Mouse (Mus musculus): ENCODE measurements around the gene Kars.

The Kars gene

DNA sequence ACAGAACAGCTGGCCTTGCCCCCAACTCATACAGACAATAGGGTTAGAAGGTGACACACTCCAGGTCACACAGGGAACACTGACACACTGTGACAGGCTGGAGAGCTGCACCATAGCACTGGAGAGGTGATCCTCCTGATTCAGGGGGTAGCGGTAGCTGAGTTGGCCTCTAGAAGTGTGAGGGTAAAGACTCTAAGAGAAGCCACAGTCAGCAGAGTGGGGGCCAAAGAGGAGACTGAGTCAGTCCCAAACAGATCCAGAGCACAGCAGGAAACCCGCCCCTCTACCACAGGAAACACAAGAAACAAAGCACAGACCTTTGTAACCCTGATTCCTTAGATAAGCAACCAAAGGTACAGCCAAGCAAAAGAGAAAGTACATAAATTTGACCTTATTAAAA lies 34.8 kb downstream of the Kars start:
- DNase-seq: no peak

DNA sequence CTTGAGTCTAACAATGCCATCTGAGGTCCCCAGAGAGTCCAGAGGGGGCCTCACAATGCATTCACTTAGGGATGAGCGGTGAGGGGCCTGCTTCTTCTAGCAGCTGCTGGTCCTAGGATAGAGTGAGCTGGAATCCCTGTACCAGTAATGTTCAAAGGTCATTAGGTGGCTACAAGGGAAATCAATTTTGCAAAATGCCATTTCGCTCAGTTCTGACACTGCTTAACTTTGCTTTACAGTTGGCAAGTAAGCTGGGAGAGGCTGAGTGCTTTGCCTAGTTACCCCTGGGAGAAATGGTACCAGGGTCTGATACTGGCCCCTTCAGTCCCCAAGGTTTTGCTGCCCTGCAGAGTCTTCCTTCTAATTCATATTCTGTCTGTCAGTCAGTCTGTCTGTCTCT lies 35.4 kb downstream of the Kars start:
- DNase-seq: no peak

DNA sequence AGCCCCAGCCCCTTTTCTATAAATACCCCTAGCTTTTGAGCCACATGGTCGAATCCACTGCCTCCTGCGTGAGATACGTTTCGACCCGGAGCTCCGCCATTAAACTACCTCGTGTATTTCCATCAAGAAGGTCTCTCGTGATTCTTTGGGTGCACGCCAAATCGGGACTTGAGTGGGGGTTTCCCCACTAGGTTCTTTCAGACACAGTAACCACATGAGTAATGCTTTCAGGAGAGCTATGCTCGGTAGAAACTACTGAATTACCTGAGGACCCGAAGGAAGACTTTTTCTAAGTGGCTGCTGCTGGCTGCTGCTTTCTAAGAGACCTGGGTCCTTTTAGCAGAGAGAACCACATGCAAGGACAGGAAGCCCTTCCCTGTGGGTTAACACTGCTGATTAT lies 37.0 kb downstream of the Kars start:
- no peak for DNase-seq

DNA sequence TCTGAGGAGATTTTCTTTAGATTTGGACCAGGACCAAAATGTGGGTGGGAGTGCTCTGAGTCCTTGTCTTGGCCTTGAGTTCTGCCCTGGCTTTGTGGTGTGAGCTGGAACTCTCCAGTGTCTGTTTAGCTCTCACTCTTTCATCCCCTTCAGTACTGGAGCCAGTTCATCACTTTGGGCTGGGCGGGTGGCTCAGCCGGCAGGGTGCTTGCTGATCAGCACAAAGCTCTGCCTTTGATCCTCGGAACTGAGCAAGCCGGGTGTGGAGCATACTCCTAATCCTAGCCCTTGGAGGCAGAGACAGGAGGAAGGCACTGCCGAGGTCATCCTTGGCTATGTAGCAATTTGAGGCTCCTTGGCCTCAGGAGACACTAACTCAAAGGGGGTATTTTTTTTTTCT lies 42.1 kb downstream of the Kars start:
- no peak for DNase-seq

DNA sequence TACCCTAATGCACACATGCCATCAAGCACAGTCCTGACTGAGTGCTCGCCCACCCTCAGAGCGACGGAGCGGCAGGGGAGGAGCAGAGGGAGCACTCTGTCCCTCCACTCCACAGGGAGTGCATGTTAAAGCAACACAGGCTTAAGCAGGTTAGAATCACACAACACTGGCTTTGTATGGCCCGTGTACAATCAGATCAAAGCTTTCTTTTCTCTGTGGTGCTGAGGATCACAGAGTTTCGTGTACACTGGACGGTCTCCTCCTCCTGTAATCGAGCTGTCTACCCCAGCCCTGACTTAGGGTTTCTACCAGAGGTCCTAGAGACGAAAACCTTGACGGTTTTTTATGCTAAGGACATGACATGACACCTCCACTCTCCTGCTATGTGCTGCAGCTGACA lies 42.6 kb downstream of the Kars start:
- DNase-seq: no peak

DNA sequence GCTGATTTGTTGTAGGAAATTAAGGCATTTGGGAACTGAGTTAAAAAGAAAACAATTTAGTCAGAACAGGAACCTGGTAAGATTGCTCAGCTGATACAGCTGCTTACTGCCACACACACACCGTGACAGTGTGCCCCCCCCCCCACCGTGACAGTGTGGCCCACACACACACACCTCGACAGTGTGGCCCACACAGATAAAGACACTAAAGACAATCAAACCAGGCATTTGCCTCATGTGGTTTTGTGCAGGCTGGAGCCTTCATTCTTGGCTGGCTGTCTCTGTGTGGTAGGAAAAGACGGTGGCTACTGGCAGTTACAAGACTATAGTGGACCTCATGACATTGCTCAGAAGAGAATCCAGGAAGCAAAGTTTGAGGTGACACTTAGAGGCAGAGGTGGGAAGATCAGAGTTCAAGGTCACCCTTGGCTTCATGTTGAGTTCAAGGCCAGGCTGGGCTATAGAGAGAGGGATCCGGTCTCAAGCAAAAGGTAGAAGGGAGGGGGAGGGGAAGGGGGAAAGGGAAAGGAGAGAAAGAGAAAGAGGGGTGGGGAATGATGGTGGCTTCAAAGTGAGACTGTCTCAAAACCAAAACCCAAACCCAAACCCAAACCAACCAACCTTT lies 43.8 kb downstream of the Kars start:
- DNase-seq: no peak

DNA sequence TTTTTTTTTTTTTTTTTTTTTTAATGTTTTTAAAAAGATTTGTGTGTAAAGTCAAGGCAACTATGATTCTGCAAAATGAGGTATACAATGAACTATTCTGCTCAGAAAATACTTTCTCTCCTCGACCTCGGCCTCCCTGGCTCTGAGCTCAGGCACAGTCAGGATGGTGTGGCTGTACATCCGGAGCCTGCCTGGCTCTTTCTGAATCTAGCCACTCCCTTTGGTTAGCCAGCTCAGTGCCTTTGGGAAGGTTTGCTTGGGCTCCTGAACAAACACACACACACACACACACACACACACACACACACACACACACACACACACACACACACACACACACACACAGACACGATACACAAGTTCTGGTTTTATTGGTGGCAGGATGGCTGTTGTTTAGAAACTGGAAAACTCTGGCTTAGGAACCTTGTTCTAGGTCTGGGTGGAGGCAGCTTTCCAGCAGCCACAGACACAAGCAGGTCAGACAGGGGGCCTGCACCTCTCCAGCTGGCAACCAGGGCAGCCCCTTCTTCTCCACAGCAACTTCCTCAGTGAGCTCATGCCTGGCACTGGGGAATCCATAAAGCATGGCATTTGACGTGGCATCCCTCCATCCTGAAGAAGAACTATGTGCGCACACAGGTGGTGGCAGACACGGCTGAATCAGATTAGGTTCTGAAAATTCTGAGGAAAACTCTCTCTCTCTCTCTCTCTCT lies 46.1 kb downstream of the Kars start:
- no peak for DNase-seq

DNA sequence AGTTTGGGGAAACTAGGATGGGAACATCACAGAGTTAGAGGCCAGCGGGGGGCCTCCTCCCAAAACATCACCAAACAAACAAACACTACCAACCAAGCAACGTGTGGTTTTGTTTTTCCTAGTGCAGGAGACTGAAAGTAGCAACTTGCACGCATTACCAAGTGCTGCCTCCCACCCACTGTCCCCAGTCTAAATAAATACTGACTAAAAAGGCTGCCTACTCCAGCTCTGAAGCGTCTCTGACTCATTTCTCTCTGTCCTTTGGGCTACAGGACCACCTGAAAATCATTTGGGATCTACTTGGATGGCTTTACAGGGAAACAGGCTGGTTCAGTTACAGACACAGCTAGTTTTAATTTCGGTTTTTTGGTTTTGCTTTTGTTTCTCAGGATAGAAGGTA lies 46.8 kb downstream of the Kars start:
- no peak for DNase-seq

DNA sequence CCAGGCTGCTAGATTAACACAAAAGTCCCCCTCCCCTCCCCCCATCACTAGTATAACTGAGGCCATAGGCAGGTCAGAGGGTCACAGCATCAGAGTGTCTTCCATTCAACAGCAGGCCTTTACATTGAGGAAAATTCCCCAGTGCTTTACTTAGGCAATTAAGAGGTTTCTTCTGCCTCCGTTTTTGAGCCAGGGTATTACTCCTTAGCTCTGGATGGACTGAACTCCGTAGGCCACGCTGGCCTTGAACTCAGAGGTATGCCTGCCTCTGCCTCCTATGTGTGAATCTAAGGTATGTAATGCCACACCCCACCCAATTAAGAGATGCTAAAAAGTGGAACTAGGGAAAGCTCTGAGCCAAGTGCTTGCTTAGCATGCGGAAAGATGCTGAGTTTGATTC lies 47.6 kb downstream of the Kars start:
- no peak for DNase-seq

DNA sequence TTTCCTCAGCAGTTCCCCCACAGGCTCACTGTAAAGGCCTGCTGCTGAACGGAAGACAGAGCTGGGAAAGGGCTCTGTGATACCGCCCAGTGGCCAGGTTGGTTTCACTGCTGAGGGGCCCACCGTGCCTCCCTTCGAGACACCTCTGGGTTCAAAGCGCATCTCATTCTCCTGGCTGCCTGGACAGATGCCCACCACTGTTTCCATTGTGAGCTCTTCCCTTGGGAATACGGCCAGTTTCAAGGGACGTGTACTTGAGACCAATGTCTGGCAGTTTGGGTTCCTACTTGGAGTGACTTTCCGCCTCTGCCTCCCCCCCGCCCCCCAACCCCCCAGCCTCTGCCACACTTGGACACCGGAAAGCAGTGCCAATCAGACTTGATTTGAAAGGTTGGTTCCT lies 48.0 kb downstream of the Kars start:
- no peak for DNase-seq

DNA sequence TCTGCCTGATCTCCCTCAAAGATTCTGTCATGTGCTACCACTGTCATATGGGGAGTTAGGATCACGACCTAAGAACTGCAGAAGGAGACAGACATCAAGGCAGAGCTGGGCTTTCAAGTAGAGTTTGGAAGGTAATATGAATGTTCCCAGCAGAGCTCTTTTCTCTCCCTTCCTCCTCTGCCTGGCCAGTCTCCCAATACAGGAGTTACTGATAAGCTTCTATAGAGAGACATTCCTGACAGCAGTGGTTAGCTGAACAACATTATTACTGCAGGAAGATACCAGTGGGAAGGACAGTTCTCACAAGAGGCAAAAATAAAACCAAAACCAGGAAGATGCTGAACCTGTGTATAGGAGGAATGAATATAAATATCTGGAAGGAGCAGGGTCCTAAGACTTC lies 48.5 kb downstream of the Kars start:
- no peak for DNase-seq

DNA sequence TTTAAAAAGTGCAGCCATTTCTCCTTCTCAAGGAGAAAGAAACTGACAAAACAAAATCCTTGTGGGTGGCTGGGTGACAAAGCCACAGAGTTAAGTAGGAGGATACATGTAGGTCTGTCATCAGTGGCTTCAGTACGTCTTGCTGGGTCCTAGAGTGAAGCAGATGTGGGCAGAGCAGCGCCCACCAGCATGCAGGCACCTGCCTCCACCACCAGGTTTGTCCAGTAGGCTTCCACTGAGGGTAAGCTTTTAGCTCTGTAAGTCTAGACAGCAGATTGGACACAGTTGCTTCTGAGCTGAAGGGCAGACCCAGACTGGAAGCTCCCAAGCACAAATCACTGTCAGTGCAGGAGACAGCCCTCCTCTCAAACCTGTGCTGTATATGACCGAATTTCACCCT lies 49.8 kb downstream of the Kars start:
- no peak for DNase-seq

DNA sequence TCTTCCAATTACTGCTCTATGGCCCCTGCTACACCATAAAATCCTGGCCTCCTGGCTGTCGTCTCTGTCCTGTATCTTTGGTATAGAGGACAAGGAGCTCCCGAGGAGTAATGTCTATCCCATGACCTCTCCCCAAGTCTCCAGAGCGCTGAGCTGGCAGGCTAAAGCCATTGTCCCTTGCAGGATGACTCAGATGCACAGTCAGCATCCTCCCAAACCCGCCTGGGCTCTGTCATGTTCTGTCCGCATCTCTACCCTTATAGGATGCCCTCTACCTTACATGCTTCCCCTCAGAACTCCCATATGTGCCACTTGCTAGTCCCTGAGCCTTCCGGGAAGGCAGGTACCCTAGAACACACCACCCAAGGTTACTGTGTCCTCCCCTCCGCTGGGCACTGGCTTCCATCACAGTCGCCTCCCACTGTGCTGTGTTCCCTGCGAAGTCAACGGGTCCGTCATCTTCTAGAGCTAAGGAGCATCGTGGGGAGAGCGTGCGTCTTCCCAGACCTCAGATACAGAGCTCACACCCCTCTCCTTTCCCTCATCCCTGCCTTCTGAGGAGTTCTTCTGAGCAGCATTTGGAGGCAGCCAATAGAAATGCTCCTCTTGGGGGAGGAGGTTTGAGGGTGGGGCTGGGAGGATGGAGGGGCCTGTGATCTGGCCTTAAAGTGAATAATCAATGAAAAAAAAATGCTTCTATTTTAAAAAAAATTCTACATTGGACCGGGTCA lies 50.4 kb downstream of the Kars start:
- no peak for DNase-seq

DNA sequence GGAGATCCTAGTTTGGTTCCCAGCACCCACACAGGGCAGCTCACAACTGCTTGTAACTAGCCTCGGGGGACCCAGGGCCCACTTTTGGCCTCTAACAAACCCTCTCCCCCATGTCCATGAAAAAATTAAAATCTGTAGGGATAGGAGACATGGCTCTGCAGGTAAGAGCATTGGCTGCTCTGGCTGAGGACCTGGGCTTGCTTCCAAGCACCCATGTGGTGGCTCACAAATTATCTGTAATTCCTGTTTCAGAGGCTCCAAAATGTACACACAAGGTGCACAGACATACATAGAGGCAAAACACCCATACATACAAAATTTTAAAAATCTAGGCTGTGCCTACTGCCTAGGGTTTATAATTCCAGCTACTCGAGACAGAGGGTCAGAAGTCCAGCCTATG lies 53.9 kb downstream of the Kars start:
- no peak for DNase-seq

DNA sequence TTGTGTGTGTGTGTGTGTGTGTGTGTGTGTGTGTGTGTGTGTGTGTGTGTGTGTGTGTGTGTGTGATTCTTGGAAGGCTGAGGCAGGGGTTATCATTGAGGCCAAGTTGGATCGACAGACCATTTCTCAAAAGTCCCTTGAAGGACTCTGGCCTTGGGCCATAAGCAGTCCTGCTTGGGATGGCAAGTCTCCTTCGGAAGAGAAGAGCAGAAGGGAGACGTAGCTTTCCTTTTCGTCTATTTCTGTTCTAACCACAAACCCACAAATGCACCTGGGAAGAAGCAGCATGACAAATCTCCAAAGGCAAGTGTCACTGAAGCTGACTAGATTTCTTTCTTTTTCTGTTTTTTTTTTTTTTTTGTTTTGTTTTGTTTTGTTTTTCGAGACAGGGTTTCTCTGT lies 55.2 kb downstream of the Kars start:
- no peak for DNase-seq

DNA sequence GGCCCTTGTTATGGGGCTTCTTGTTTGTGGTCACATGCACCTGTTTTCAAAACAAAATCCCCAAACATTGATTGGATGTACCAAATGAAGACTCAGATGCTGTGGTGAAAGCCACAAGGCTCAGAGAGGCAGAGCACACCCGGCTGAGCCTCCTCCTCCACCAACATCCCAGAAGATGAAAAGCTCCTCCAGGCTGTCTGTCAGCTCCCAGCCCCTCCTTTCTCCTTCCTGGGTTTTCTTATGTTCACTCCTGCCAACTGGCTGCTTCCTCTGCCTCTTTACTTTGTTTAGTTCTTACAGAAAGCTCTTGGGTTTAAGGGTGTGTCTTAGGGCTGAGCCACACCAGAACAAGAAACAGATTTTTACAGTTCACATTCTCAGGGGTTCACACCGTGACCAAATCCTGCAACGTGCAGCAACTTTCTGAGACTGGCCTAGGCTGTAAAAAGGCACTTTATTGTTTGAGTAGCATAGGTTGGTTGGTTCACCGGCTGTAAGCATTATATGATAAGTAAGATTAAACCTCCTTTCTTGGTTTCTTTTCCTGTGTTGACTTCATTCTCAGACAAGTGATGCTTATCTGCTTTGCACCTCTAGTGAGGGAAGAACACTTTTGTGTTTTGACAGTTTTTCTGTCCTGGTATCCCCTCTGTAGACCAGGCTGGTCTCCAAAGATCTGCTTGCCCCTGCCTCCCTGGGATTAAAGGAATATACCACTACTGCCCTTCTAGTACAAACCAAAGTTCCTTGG lies 56.1 kb downstream of the Kars start:
- no peak for DNase-seq

DNA sequence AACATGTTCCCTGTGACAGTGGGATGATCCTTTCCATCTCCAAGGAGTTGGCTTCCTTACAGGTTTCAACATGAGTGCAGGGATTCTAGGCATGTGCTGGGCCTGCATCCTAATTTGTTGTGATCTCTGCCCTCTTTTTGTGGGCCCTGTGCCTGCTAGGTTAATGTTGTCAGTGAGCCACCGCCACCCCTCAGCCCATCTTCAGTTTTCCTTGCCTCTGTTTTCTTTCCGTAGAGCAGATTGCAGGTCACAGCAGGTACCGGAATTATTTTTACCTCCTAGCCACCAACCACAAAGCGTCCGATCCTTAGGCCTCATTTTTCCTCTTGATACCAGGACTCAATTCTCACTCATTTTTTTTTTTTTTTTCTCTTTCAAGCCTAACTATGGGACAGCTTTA lies 59.2 kb downstream of the Kars start:
- DNase-seq: peak; percentile 78

DNA sequence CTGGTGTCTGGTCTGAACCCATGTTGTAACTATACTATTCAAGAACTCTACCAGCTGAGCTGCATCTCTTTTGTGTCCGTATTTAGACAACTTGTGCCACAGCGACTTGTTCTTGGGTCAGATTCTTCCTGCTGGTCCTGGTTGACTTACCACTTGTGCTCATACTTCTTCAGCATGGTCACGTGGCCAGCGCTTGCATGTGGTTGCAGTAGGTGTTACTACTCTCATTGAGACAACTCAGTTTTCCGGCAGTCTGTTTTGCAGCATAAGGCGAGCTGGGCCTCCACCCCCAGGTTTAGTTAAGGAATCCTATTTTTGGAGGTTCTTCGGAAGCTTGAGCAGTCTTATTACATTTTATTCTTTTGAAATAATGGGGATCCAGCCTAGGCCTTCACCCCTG lies 59.8 kb downstream of the Kars start:
- no peak for DNase-seq

DNA sequence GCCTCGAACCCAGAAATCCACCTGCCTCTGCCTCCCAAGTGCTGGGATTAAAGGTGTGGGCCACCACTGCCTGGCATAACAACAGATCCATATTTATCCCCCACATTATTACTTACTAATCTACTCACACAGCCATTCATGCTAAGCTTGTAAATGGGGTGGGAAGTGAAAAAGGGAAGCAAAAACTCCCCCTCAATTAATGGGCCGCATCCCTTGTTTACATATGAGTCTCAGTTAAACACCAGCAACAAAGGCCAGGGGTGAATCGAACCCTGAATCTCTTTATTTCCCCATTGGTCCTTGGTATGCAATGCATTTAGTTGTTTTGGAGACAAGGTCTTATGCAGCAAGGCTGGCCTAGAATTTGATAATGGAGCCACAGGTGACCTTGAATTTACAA lies 60.3 kb downstream of the Kars start:
- DNase-seq: no peak

DNA sequence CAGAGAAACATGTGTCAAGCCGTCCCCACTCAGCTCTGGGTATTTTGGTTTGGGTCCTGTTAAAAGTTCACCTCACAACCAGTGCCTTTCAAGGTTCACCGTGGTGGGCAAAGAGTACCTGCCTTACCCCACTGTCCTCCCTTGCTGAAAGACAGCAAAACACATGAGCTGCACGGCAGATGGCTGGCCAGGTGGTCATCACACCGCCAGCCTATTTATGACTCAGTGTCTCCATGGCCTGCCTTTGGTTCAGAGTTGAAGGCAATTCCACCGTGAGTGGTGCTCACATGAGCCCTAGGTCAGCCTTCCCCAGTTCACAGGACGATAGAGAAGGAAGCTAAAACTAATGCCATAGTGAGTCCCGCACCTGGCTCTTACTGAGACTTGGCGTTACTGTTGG lies 63.2 kb downstream of the Kars start:
- DNase-seq: peak; percentile 61

DNA sequence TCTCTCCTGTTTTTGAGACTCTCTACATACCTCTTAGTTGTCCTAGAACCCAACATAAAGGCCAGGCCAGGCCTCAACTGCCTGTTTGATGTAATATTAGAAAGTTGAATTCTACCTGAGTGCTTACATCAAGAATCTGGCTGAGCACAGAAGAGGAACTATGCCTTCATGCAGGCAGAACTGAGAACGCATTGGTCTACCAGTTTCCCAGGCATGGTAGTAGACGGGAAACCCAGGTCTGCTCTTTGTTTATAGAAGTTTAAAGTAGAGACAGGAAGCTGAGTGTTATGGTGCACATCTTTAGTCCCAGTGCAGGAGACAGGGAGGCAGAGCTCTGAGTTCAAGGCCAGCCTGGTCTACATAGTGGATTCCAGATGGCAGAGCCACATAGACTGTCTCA lies 64.0 kb downstream of the Kars start:
- DNase-seq: no peak

DNA sequence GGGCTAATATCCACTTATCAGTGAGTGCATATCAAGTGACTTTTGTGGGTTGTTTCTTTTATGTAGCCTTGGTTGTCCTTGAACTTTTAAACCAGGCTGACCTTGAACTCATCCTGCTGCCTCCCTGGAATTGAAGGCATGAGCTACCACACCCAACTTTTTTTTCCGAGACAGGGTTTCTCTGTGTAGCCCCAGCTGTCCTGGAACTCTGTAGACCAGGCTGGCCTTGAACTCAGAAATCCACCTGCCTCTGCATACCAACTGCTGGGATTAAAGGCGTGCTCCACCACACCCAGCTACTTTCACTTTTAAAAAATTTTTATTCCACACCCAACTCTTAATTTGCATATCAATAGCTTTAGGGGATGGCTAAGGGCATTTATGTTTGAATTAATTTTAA lies 67.6 kb downstream of the Kars start:
- no peak for DNase-seq

Measured in cerebellum, adult 11-12 months (tissue).